Mouse (Mus musculus) midbrain, embryonic 12.5 days (tissue): Measurements from ENCODE around the gene Entpd7. TPM values are rescaled to one million over a fixed set of nuclear protein-coding genes. Genes with fewer than 3 reads are reported as not detected.

Experiments used
- polyA plus RNA-seq: library from polyadenylated mRNA; unstranded; fragments of >200 nt; fragmentation: Nextera tagmentation; extraction: Ambion mirVana; gene quantifications from 2 replicates; pipeline ENCODE4 v1.2.1, GENCODE M21; 2016

Gene Entpd7
- polyA plus RNA-seq, 1 experiment from 2014 or later = 9.7 TPM

Other genes starting within 250 kb of the Entpd7 start
- gene Cnnm1, start 249.2 kb upstream of the Entpd7 start, polyA plus RNA-seq = 0.36 and 0.59 TPM in 2 replicates
- 55.1 and 56.2 TPM in 2 replicates for gene Got1, start 165.1 kb upstream of the Entpd7 start, polyA plus RNA-seq
- gene Nkx2-3, start 77.3 kb upstream of the Entpd7 start, polyA plus RNA-seq = 0.97 and 2.5 TPM in 2 replicates
- gene Slc25a28, start 14.8 kb upstream of the Entpd7 start, polyA plus RNA-seq = 15.8 and 16.7 TPM in 2 replicates
- 10.6 and 11.2 TPM in 2 replicates for gene Cutc, start 63.3 kb downstream of the Entpd7 start, polyA plus RNA-seq
- 12.8 and 13.6 TPM in 2 replicates for gene Cox15, start 63.3 kb downstream of the Entpd7 start, polyA plus RNA-seq
- not detected in 2 replicates for gene Abcc2, start 92.5 kb downstream of the Entpd7 start, polyA plus RNA-seq